Mouse (Mus musculus): ENCODE data around the gene Lpcat3.
"Not testable (repeated sequence)": the region's sequence is repeated elsewhere in the genome, so short reads cannot be mapped to it uniquely, and the experiment has no call there.

Lpcat3 gene

GRCm38 (mm10) chr6:124678769-124679168 lies 15.9 kb downstream of the Lpcat3 start:
- no peak for DNase-seq

- no peak for DNase-seq
Observed at GRCm38 (mm10) chr6:124679486-124679885, 16.7 kb downstream of the Lpcat3 start.

- DNase-seq: not testable (repeated sequence)
Observed at GRCm38 (mm10) chr6:124682291-124682690, 19.5 kb downstream of the Lpcat3 start.

GRCm38 (mm10) chr6:124683591-124684417 lies 21.0 kb downstream of the Lpcat3 start:
- DNase-seq: no peak

- DNase-seq: no peak
Observed at GRCm38 (mm10) chr6:124685606-124686386, 23.0 kb downstream of the Lpcat3 start.

- not testable (repeated sequence) for DNase-seq
Observed at GRCm38 (mm10) chr6:124686644-124687043, 23.8 kb downstream of the Lpcat3 start.

GRCm38 (mm10) chr6:124688151-124688758 lies 25.4 kb downstream of the Lpcat3 start:
- DNase-seq: no peak

GRCm38 (mm10) chr6:124689011-124689410 lies 26.2 kb downstream of the Lpcat3 start:
- DNase-seq: no peak

- no peak for DNase-seq
Observed at GRCm38 (mm10) chr6:124690517-124690916, 27.7 kb downstream of the Lpcat3 start.

GRCm38 (mm10) chr6:124693243-124693981 lies 30.6 kb downstream of the Lpcat3 start:
- no peak for DNase-seq

- DNase-seq: no peak
Observed at GRCm38 (mm10) chr6:124694166-124694955, 31.5 kb downstream of the Lpcat3 start.

GRCm38 (mm10) chr6:124696441-124697150 lies 33.8 kb downstream of the Lpcat3 start:
- DNase-seq: no peak

- no peak for DNase-seq
Observed at GRCm38 (mm10) chr6:124698751-124699150, 35.9 kb downstream of the Lpcat3 start.

- no peak for DNase-seq
Observed at GRCm38 (mm10) chr6:124699366-124699765, 36.5 kb downstream of the Lpcat3 start.

GRCm38 (mm10) chr6:124699962-124700610 lies 37.3 kb downstream of the Lpcat3 start:
- DNase-seq: no peak

GRCm38 (mm10) chr6:124701338-124701737 lies 38.5 kb downstream of the Lpcat3 start:
- peak; percentile 60 to 62 for DNase-seq

GRCm38 (mm10) chr6:124702102-124702783 lies 39.4 kb downstream of the Lpcat3 start:
- DNase-seq: no peak

GRCm38 (mm10) chr6:124702784-124703103 lies 39.9 kb downstream of the Lpcat3 start:
- peak; percentile 86 to 88 for DNase-seq

- DNase-seq: no peak
Observed at GRCm38 (mm10) chr6:124703789-124704188, 41.0 kb downstream of the Lpcat3 start.

- no peak for DNase-seq
Observed at GRCm38 (mm10) chr6:124704417-124704816, 41.6 kb downstream of the Lpcat3 start.
